Mouse (Mus musculus) megakaryocyte-erythroid progenitor cell, adult 5-6 weeks (primary cell): ENCODE measurements around the gene Gjd3. TPM values are rescaled to one million over a fixed set of nuclear protein-coding genes. Genes with fewer than 3 reads are reported as not detected.
A peak's percentile ranks its signal among the peaks of the same experiment; 100 is the strongest.
"Not testable (repeated sequence)": the region's sequence is repeated elsewhere in the genome, so short reads cannot be mapped to it uniquely, and the experiment has no call there.

Source experiments
- ATAC-seq: replicated peaks from 2 replicates; pipeline ENCODE4 v1.8.0; 2016; ENCODE audit warnings: mild to moderate bottlenecking, inconsistent platforms; ENCODE audit not compliant: severe bottlenecking, poor library complexity, low FRiP score, low TSS enrichment
- total RNA-seq, 2 experiments: library from RNA; stranded (forward) in 1 of 2; stranded (reverse) in 1 of 2; fragments of 200-1000, 215-1000 nt in 1 of 2; fragments of >200 nt in 1 of 2; fragmentation: Nextera tagmentation in 1 of 2; gene quantifications; 2 replicates each; pipeline ENCODE4 v1.2.3; 2014 to 2017

Gjd3 gene
- total RNA-seq (2014; fragmentation: Nextera tagmentation) (not detected in 2 replicates), total RNA-seq (2017) (not detected in 2 replicates)

- no peak for ATAC-seq
Measured at GRCm38 (mm10) chr11:98982773-98983133, at the start of gene Gjd3. Gjd3 (minus strand) TSS chr11:98983016.

- ATAC-seq, result no peak
Measured at GRCm38 (mm10) chr11:99026899-99027440, 44.2 kb upstream of the Gjd3 start.

GRCm38 (mm10) chr11:99025878-99026277, 43.1 kb upstream of the Gjd3 start:
- ATAC-seq, result no peak

GRCm38 (mm10) chr11:99024468-99025134, 41.8 kb upstream of the Gjd3 start:
- no peak for ATAC-seq

- ATAC-seq, result peak; percentile 97
Measured at GRCm38 (mm10) chr11:99023500-99024467, 41.0 kb upstream of the Gjd3 start, which contains the start of gene Top2a. Top2a (minus strand) TSS chr11:99024189.

GRCm38 (mm10) chr11:99023094-99023493, 40.3 kb upstream of the Gjd3 start:
- ATAC-seq, result no peak

GRCm38 (mm10) chr11:99022384-99022933, 39.6 kb upstream of the Gjd3 start:
- ATAC-seq, result no peak

GRCm38 (mm10) chr11:99019844-99020243, 37.0 kb upstream of the Gjd3 start:
- no peak for ATAC-seq

GRCm38 (mm10) chr11:99013856-99014255, 31.0 kb upstream of the Gjd3 start:
- ATAC-seq, result no peak

GRCm38 (mm10) chr11:99010706-99011105, 27.9 kb upstream of the Gjd3 start:
- no peak for ATAC-seq

GRCm38 (mm10) chr11:99010124-99010523, 27.3 kb upstream of the Gjd3 start:
- ATAC-seq, result 0 out of 2 replicates have a peak, but pooled peaks have one; percentile 55

- no peak for ATAC-seq
Measured at GRCm38 (mm10) chr11:99006788-99007187, 24.0 kb upstream of the Gjd3 start.

GRCm38 (mm10) chr11:98999243-98999642, 16.4 kb upstream of the Gjd3 start:
- no peak for ATAC-seq

GRCm38 (mm10) chr11:98998776-98999175, 16.0 kb upstream of the Gjd3 start:
- no peak for ATAC-seq

- ATAC-seq, result no peak
Measured at GRCm38 (mm10) chr11:98997659-98998058, 14.8 kb upstream of the Gjd3 start.

- no peak for ATAC-seq
Measured at GRCm38 (mm10) chr11:98995987-98996386, 13.2 kb upstream of the Gjd3 start.

- no peak for ATAC-seq
Measured at GRCm38 (mm10) chr11:98990866-98991265, 8.1 kb upstream of the Gjd3 start.

- not testable (repeated sequence) for ATAC-seq
Measured at GRCm38 (mm10) chr11:98988260-98988659, 5.4 kb upstream of the Gjd3 start.

GRCm38 (mm10) chr11:98985542-98985941, 2.7 kb upstream of the Gjd3 start:
- ATAC-seq, result no peak

- no peak for ATAC-seq
Measured at GRCm38 (mm10) chr11:98983551-98983950, 735 bp upstream of the Gjd3 start.
